Mouse (Mus musculus) limb, embryonic 14.5 days (tissue): Measurements from ENCODE around the gene Gabbr2. TPM values are rescaled to one million over a fixed set of nuclear protein-coding genes. Genes with fewer than 3 reads are reported as not detected.

ENCODE experiments used
- ATAC-seq: fragments of 200-750 bp; cut with Nextera tagmentation; 2 replicates; pipeline ENCODE4 v1.8.0; 2017; ENCODE audit warnings: low read depth, moderate number of reproducible peaks, moderate TSS enrichment; ENCODE audit not compliant: low FRiP score
- DNase-seq: peaks from one replicate; pipeline ENCODE4 v3.0.0-alpha.2; 2015; ENCODE audit warnings: low spot score
- H3K27ac ChIP-seq: fragments of 300-500 bp; sonication (generic); replicated peaks from 2 replicates; pipeline ENCODE4 v1.5.1; 2014; ENCODE audit warnings: low read depth, mild to moderate bottlenecking, low read length, moderate library complexity, mixed read lengths
- H3K27me3 ChIP-seq: fragments of 300-500 bp; sonication (generic); 2 replicates; pipeline ENCODE4 v1.6.1; 2014; ENCODE audit warnings: low read length, mixed read lengths; ENCODE audit not compliant: control insufficient read depth, insufficient read depth
- H3K36me3 ChIP-seq: fragments of 300-500 bp; sonication (generic); 2 replicates; pipeline ENCODE4 v1.6.1; 2014; ENCODE audit warnings: mild to moderate bottlenecking, low read length, moderate library complexity, mixed read lengths; ENCODE audit not compliant: control insufficient read depth, insufficient read depth
- H3K4me1 ChIP-seq: fragments of 300-500 bp; sonication (generic); 2 replicates; pipeline ENCODE4 v1.6.1; 2014; ENCODE audit warnings: antibody characterized with exemption, low read length, mixed read lengths; ENCODE audit not compliant: control insufficient read depth, insufficient read depth
- H3K4me2 ChIP-seq: fragments of 300-500 bp; sonication (generic); replicated peaks from 2 replicates; pipeline ENCODE4 v1.6.1; 2014; ENCODE audit warnings: low read depth, mild to moderate bottlenecking, low read length, moderate library complexity; ENCODE audit not compliant: severe bottlenecking
- H3K4me3 ChIP-seq: fragments of 300-500 bp; sonication (generic); replicated peaks from 2 replicates; pipeline ENCODE4 v1.5.1; 2014; ENCODE audit warnings: low read length
- H3K9ac ChIP-seq: fragments of 300-500 bp; sonication (generic); 2 replicates; pipeline ENCODE4 v1.6.1; 2014; ENCODE audit warnings: mild to moderate bottlenecking, low read depth, low read length, moderate library complexity; ENCODE audit not compliant: severe bottlenecking
- H3K9me3 ChIP-seq: fragments of 300-500 bp; sonication (generic); 2 replicates; pipeline ENCODE4 v1.6.1; 2016; ENCODE audit warnings: low read length; ENCODE audit not compliant: control insufficient read depth
- POLR2A ChIP-seq: fragments of 200-500 bp; IDR thresholded peaks from 2 replicates; pipeline ENCODE4 v1.8.0; 2012; ENCODE audit warnings: inconsistent platforms, mild to moderate bottlenecking, moderate library complexity, borderline replicate concordance; ENCODE audit not compliant: insufficient read depth, insufficient read length; ENCODE audit errors: extremely low read depth
- WGBS: fragments of 180-500 bp; shearing (Covaris S2); extraction: QIAGEN DNeasy Blood & Tissue Kit; methylation state at CpG from one replicate; pipeline ENCODE4 v1.1.7; 2014; 5-methylcytosine and 5-hydroxymethylcytosine counted together
- polyA plus RNA-seq, 2 experiments: library from polyadenylated mRNA; depleted of rRNA in 1 of 2; stranded (reverse) in 1 of 2; unstranded in 1 of 2; fragments of >200 nt; fragmentation: Nextera tagmentation in 1 of 2; extraction: Ambion mirVana in 1 of 2; gene quantifications; 2 replicates each; pipeline versions ENCODE4 v1.2.1 to v1.2.3; 2012 to 2014

The Gabbr2 gene
- polyA plus RNA-seq, 2 experiments, result 0.15 to 0.30 TPM

DNA sequence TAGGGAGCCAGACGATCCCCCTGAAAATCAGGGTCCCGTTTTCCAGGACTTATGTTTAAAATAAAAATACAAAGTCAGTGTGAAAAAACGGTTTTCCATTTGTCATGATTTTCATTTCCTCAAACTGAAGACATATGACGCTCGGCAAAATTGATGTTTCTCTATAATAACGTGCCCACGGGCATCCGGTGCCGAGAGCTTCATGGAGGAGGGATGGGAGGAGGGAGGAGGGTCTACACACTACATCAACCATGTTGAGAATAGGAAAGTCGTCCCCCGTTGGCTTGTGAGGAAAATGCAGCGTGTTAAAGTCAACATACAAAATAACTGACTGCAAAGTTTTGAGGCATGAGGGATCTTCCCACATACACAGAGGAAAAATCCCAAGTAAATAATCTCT, 75.7 kb downstream of the Gabbr2 start:
- Histone ChIP-seq H3K4me3 (no peak overlapping the region), H3K27me3 (no peaks in the 10 kb centered on the region), H3K9ac (no peak overlapping the region), H3K4me2 (no peak overlapping the region), H3K36me3 (no peaks in the 10 kb centered on the region), H3K4me1 (no peaks in the 10 kb centered on the region), H3K9me3 (no peaks in the 10 kb centered on the region), H3K27ac (no peak overlapping the region)
- WGBS, result 87% methylated on average over 12 of the region's 12 CpGs
- ATAC-seq (no peak), DNase-seq (no peak)
- TF ChIP-seq POLR2A, result no peak

DNA sequence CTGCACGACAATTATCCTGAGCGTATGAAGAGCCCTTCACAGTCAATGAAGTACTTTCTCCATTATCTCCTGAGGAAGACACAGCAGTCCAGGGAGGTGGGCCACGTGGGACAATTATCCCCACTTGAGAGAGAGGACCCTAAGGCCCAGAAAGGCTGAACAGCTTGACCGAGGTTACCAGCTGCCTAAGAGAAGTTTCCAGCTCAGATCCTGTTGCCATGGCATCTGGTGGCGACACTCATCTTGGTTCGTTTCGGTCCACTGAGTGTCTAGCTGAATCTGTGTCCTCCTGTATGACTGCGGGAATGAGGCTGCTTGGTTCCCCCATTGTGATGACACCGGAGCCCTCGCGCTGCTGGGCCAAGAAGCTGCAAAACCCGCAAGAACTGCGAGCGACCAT, 76.2 kb downstream of the Gabbr2 start:
- Histone ChIP-seq H3K4me1 (no peaks in the 10 kb centered on the region), H3K27me3 (no peaks in the 10 kb centered on the region), H3K36me3 (no peaks in the 10 kb centered on the region), H3K27ac (no peak overlapping the region), H3K9me3 (no peaks in the 10 kb centered on the region), H3K4me2 (no peak overlapping the region), H3K4me3 (no peak overlapping the region), H3K9ac (no peak overlapping the region)
- 85% methylated on average over 14 of the region's 14 CpGs for WGBS
- no peak for TF ChIP-seq POLR2A
- ATAC-seq, result no peak
- DNase-seq, result no peak

DNA sequence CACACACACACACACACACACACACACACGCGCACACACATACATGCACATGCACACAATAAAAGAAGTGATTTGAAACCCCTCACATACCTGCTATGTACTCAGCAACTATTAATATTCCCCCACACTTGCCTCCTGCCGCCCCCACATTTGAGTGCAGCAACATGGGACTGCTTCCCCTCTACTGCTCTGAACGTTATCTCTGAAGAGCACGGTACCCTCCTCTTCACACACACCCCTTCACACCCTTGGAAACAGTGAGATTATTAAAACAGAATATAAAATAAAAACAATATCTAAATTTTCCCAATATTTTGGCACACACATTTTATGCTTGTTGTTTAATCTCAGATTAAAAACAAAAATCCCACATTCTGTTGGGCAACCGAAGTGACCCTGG, 77.1 kb downstream of the Gabbr2 start:
- no peaks in the 10 kb centered on the region for H3K27me3 ChIP-seq
- H3K9ac ChIP-seq, result no peak overlapping the region
- DNase-seq (no peak), ATAC-seq (no peak)
- H3K27ac ChIP-seq, result no peak overlapping the region
- no peaks in the 10 kb centered on the region for H3K4me1 ChIP-seq
- H3K9me3 ChIP-seq, result no peaks in the 10 kb centered on the region
- 88% methylated on average over 6 of the region's 6 CpGs for WGBS
- no peak overlapping the region for H3K4me2 ChIP-seq
- TF ChIP-seq POLR2A, result no peak
- no peak overlapping the region for H3K4me3 ChIP-seq
- no peaks in the 10 kb centered on the region for H3K36me3 ChIP-seq

DNA sequence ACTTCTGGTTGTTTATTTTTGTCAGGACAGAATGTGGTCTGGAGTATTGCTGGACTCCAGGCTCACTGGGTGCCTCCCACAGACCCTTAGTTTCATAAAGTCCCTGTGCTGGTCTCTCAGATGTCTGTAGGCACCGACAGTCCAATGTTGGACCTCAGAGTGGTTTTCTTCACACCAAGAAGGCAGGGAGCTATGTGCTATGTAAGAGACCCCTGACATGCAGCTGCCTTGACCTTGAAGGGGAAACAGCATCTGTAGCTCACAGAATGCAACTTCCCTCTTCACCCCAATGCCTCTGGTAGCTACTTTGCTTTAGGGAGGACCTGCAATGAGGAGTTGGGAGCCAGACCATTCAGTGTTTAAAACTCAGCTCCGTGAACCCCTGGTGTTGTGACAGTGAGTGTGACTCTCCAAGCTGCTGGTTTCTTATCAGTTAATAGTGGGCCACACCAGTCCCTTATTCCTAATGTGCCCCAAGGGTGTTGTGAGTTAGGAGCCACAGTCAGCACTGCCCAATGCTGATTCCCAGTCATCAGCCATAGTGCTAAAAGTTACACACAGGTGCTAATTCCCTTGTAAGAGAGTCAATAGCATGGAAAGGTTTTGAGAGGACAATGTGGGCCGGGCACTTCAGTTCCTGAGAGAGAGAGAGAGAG, 85.5 kb downstream of the Gabbr2 start:
- DNase-seq (no peak), ATAC-seq (no peak)
- Histone ChIP-seq H3K4me1 (no peaks in the 10 kb centered on the region), H3K27ac (no peak overlapping the region), H3K4me3 (no peak overlapping the region), H3K27me3 (peaks cover 4% of the 10 kb centered on the region; the same call in 1 of the 2 replicates), H3K36me3 (no peaks in the 10 kb centered on the region), H3K9me3 (no peaks in the 10 kb centered on the region), H3K9ac (no peak overlapping the region), H3K4me2 (no peak overlapping the region)
- 54% methylated on average over 3 of the region's 3 CpGs for WGBS
- TF ChIP-seq POLR2A, result no peak

DNA sequence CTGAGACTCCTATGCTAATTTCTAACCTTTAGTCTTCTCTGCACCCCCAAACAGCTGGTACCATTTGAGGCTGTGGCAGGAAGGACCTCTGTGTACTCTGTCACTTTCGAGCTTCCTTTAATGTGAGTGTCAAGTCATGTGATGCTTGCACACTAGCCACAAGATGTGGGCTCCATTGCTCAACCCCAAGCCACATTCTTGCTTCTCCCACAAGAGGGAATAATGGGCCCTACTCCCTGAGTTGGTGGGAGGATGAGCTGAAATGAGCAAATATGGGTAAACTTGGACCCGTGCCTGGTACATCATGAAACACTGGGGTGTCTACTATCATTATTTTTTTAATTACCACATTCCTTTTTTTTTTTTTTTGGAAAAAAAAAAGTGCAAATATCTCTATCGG, 86.5 kb downstream of the Gabbr2 start:
- no peak overlapping the region for H3K4me2 ChIP-seq
- DNase-seq (no peak), ATAC-seq (no peak)
- H3K27me3 ChIP-seq, result peaks cover 4% of the 10 kb centered on the region; the same call in 1 of the 2 replicates
- H3K9ac ChIP-seq, result no peak overlapping the region
- H3K36me3 ChIP-seq, result no peaks in the 10 kb centered on the region
- WGBS, result 72% methylated on average over 3 of the region's 3 CpGs
- H3K9me3 ChIP-seq, result no peaks in the 10 kb centered on the region
- no peak for TF ChIP-seq POLR2A
- no peaks in the 10 kb centered on the region for H3K4me1 ChIP-seq
- no peak overlapping the region for H3K27ac ChIP-seq
- H3K4me3 ChIP-seq, result no peak overlapping the region
